Mouse (Mus musculus): ENCODE results near the gene Spata9.
"Not testable (repeated sequence)": the region's sequence is repeated elsewhere in the genome, so short reads cannot be mapped to it uniquely, and the experiment has no call there.

The Spata9 gene

DNA sequence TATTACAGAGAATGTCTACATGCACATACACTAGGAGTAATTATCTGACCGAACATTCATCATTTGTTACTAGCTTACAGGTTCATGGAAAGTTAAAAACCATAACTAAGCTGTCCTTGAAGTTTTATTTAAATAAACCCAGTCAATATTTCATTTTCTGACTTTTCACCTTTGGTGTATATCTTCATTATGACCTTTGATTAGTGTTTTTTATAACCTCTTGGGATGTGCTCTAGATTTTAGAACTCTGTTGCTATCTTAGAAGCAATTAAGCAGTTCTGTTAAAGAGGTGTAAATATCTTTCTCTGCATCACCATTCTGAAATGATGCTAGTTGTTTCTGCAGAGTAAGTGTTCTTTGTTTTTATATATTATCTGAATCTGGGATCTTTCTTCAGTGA is at the start of gene Spata9:
Gene Spata9 (plus strand): TSS at position 301 of the 400 bp plus-strand sequence.
- DNase-seq, result no peak

DNA sequence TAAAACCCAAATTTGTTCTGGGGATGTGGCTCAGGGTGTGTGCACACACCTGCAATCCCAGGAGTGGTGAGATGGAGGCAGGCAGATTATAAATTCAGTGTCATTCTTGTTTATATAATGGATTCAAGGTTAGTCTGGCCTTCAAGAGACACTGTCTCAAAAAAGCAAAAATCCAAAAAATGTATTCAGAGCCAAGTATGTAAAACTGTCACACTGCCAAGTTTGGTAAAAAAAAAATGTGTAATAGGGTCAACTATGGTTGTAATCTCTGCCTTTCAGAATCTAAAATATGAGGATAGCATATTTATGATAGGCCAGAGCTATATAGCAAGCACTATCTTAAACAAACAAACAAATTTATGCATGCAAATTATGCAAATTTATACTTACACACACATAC is 39.0 kb upstream of the Spata9 start:
- DNase-seq, result no peak

- not testable (repeated sequence) for DNase-seq
Measured at GRCm38 (mm10) chr13:75929071-75929470, 37.9 kb upstream of the Spata9 start.

GRCm38 (mm10) chr13:75930023-75930422 is 36.9 kb upstream of the Spata9 start:
- no peak for DNase-seq

GRCm38 (mm10) chr13:75930660-75931059 is 36.3 kb upstream of the Spata9 start:
- DNase-seq, result no peak

- no peak for DNase-seq
Measured at GRCm38 (mm10) chr13:75931073-75931472, 35.9 kb upstream of the Spata9 start.

DNA sequence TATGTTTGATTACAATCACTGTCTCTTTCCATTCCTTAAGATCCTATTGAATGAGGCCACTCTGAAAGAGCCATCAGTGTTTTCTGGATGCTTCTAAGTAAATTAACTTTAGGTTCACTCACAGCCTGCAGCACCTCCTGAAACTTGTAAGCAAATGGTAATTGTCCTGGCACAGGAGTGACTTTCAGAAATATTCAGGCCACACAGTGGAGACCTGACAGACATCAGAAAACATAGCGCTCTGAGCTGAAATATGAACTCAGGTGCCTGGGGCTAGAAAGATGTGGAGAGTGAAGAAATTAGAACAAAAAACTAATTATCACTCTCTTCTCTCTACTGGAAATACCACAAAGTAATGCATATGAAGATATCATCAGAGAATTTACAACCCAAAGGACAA is 33.7 kb upstream of the Spata9 start:
- DNase-seq, result no peak

GRCm38 (mm10) chr13:75938866-75939265 is 28.1 kb upstream of the Spata9 start:
- DNase-seq, result no peak

- DNase-seq, result no peak
Measured at GRCm38 (mm10) chr13:75940791-75941517, 26.0 kb upstream of the Spata9 start.

DNA sequence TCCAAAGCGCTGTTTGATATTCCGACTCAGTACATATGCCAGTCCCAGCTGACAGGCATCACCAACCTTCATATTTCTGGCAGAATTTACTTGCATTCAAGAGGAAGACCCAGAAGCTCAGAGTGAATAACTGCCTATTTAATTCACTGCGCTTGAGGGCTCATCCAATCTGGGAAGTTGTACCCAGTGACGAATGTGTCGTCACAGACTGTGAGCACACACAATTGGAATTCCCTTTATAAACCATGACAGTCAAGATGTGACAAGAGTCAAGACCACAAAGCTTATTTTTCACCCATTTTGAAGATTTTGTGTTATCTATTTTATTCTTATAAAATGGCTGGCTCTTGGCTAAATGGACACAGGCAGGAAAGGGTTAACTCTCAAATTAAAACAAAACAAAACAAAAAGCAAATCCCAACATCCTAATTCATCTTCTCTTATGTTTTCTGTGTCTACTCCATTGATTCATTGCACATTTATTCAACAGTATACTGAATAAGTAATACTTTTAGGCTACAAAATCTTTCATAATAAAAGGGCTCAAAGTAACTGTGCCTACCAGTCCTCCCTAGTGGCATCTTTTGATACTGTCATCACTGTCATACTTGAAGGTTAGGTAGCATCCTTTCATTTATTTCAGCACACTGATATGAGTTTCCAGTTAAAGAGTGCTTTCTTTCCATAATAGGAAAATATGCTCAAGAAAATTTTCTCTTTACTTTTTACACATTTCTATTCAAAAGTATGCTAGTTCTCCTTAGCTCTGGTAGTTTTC is 25.2 kb upstream of the Spata9 start:
- no peak for DNase-seq

DNA sequence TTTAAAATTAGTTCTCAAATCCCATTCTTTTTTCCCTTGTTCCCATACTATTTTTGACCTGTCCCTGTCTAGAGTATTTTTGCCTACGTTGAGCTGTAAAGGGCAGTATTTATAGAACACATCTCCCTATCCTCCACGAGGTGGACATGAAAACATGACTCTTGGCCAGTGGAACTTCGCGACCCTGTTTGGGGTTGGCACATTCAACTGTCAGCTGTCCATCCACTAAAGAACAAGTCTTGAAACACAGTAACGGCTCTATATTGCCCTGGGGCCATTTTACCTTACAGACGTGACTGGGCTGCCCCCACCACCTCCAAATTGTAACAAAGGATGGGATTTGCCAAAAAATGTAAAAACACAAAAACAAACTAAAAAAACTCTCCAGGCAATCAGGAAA is 24.2 kb upstream of the Spata9 start:
- no peak for DNase-seq

- DNase-seq, result peak; percentile 55
Measured at GRCm38 (mm10) chr13:75943189-75944043, 23.5 kb upstream of the Spata9 start, which contains the start of gene Rhobtb3. Rhobtb3 (minus strand) TSS chr13:75943925.

GRCm38 (mm10) chr13:75944044-75944820 is 22.7 kb upstream of the Spata9 start:
- no peak for DNase-seq

- DNase-seq, result no peak
Measured at GRCm38 (mm10) chr13:75950295-75950694, 16.7 kb upstream of the Spata9 start.

GRCm38 (mm10) chr13:75955357-75955992 is 11.5 kb upstream of the Spata9 start:
- no peak for DNase-seq

- no peak for DNase-seq
Measured at GRCm38 (mm10) chr13:75974481-75974880, 7.5 kb downstream of the Spata9 start.

DNA sequence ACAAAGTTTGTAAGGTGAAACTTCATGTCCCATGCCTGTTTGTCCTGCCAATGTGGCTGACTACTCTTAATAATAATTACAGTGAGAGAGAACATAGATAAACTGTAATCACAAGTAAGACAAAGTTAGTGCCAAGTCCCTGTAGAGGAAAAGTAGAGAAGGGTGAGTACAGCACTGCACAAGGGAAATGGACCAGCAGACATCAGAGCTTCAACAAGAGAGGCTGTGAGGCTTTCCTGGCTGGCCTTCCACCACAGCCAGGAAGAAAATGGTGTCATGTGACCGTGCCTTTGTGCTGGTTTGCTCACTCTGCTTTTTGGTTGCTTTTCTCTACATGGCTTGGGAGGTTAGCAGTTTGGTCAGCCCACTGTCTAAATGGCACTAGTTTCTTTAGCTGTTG is 8.7 kb downstream of the Spata9 start:
- DNase-seq, result no peak

DNA sequence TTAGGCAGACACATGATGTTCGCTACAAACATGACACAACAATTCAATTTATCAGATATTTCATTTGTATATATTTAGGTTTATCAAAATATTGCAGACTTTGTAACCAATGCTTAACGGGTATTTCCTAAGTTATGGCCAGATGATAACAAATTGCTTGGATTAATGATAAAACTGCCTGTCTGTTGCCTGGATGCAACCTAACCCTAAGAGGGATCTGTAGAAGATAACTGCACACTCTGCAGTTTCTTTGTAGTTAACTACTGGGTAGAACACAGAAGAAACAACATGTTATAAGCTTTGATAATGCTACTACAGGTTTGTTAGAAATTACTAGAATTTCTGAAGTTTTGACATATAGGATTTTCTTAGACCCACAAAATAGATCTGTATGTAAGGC is 9.3 kb downstream of the Spata9 start:
- DNase-seq, result no peak

GRCm38 (mm10) chr13:75976649-75977048 is 9.7 kb downstream of the Spata9 start:
- no peak for DNase-seq

DNA sequence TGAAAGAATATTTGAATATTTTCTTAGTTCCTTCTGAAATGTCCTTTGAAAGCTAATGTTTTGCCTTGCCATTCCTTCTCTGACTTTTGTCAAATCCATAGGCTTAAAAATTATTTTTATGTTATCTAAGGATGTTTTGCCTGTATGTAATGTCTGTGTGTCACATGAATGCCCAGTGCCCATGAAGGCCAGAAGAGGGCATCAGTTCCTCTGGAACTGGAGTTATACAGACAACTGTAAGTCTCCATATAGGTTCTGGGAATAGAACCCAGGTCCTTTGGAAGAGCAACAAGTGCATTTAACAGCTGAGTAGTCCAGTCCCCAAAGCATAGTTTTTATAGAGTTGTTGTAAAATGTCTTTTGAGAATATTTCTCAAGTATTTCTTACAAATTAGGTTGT is 15.0 kb downstream of the Spata9 start:
- DNase-seq, result peak; percentile 20

- DNase-seq, result no peak
Measured at GRCm38 (mm10) chr13:75988096-75988495, 21.1 kb downstream of the Spata9 start.
